Mouse (Mus musculus): Measurements from ENCODE around the gene Atf6. TPM values are rescaled to one million over a fixed set of nuclear protein-coding genes. Genes with fewer than 3 reads are reported as not detected.

The Atf6 gene
- polyA plus RNA-seq, 1 experiment: 14.5 TPM

GRCm38 (mm10) chr1:170894603-170895602, 27.3 kb upstream of the Atf6 start:
- Histone ChIP-seq H3K4me3 (ENCODE audit: insufficient read depth, low read depth, low read length) (no peak overlapping the region), H3K27ac (replicated peaks; ENCODE audit: low read depth, low read length) (no peak overlapping the region), H3K4me1 (ENCODE audit: control insufficient read depth, insufficient read depth, insufficient read length, low read length) (no peaks in the 10 kb centered on the region)

GRCm38 (mm10) chr1:170892279-170892678, 24.7 kb upstream of the Atf6 start:
- no peak overlapping the region for H3K27ac ChIP-seq (replicated peaks; ENCODE audit: low read depth, low read length)

GRCm38 (mm10) chr1:170891646-170892045, 24.1 kb upstream of the Atf6 start:
- H3K4me1 ChIP-seq (ENCODE audit: control insufficient read depth, insufficient read depth, insufficient read length, low read length): no peaks in the 10 kb centered on the region
- H3K27ac ChIP-seq (replicated peaks; ENCODE audit: low read depth, low read length): no peak overlapping the region
- no peak overlapping the region for H3K4me3 ChIP-seq (ENCODE audit: insufficient read depth, low read depth, low read length)

More at GRCm38 (mm10) chr1:170892279-170892678, 24.7 kb upstream of the Atf6 start:
- H3K4me3 ChIP-seq (ENCODE audit: insufficient read depth, low read depth, low read length): no peak overlapping the region
- H3K4me1 ChIP-seq (ENCODE audit: control insufficient read depth, insufficient read depth, insufficient read length, low read length): no peaks in the 10 kb centered on the region

GRCm38 (mm10) chr1:170889310-170889709, 21.7 kb upstream of the Atf6 start:
- H3K4me1 ChIP-seq (ENCODE audit: control insufficient read depth, insufficient read depth, insufficient read length, low read length): peaks cover 2% of the 10 kb centered on the region; the same call in 1 of the 2 replicates
- H3K4me3 ChIP-seq (ENCODE audit: insufficient read depth, low read depth, low read length): no peak overlapping the region
- no peak overlapping the region for H3K27ac ChIP-seq (replicated peaks; ENCODE audit: low read depth, low read length)

GRCm38 (mm10) chr1:170886044-170886458, 18.5 kb upstream of the Atf6 start:
- Histone ChIP-seq H3K4me1 (ENCODE audit: control insufficient read depth, insufficient read depth, insufficient read length, low read length) (peaks cover 4% of the 10 kb centered on the region; the same call in 1 of the 2 replicates), H3K27ac (replicated peaks; ENCODE audit: low read depth, low read length) (no peak overlapping the region), H3K4me3 (ENCODE audit: insufficient read depth, low read depth, low read length) (no peak overlapping the region)

- H3K4me3 ChIP-seq (ENCODE audit: insufficient read depth, low read depth, low read length): peak within 1 kb of the TSS; percentile 90
- peak within 1 kb of the TSS; percentile 27; the same call in 1 of the 2 replicates for H3K27ac ChIP-seq (replicated peaks; ENCODE audit: low read depth, low read length)
- H3K4me1 ChIP-seq (ENCODE audit: control insufficient read depth, insufficient read depth, insufficient read length, low read length): peaks cover 4% of the 10 kb centered on the region; the same call in 1 of the 2 replicates
Measured at GRCm38 (mm10) chr1:170884978-170885561, 17.5 kb upstream of the Atf6 start, which contains the start of the genes Gm26620 and Dusp12. Gene Gm26620, plus strand, starts transcription at chr1:170885065. Gene Dusp12, minus strand, starts transcription at chr1:170885540.

- Histone ChIP-seq H3K4me1 (ENCODE audit: control insufficient read depth, insufficient read depth, insufficient read length, low read length) (peaks cover 4% of the 10 kb centered on the region; the same call in 1 of the 2 replicates), H3K27ac (replicated peaks; ENCODE audit: low read depth, low read length) (no peak overlapping the region), H3K4me3 (ENCODE audit: insufficient read depth, low read depth, low read length) (peak overlapping the region; percentile 90)
Measured at GRCm38 (mm10) chr1:170884390-170884789, 16.8 kb upstream of the Atf6 start.

GRCm38 (mm10) chr1:170882915-170883485, 15.4 kb upstream of the Atf6 start:
- Histone ChIP-seq H3K27ac (replicated peaks; ENCODE audit: low read depth, low read length) (no peak overlapping the region), H3K4me1 (ENCODE audit: control insufficient read depth, insufficient read depth, insufficient read length, low read length) (peaks cover 4% of the 10 kb centered on the region; the same call in 1 of the 2 replicates), H3K4me3 (ENCODE audit: insufficient read depth, low read depth, low read length) (no peak overlapping the region)

GRCm38 (mm10) chr1:170876906-170877305, 9.3 kb upstream of the Atf6 start:
- Histone ChIP-seq H3K4me3 (ENCODE audit: insufficient read depth, low read depth, low read length) (no peak overlapping the region), H3K27ac (replicated peaks; ENCODE audit: low read depth, low read length) (no peak overlapping the region), H3K4me1 (ENCODE audit: control insufficient read depth, insufficient read depth, insufficient read length, low read length) (no peaks in the 10 kb centered on the region)

- Histone ChIP-seq H3K4me3 (ENCODE audit: insufficient read depth, low read depth, low read length) (no peak overlapping the region), H3K27ac (replicated peaks; ENCODE audit: low read depth, low read length) (no peak overlapping the region), H3K4me1 (ENCODE audit: control insufficient read depth, insufficient read depth, insufficient read length, low read length) (no peaks in the 10 kb centered on the region)
Measured at GRCm38 (mm10) chr1:170875676-170876075, 8.1 kb upstream of the Atf6 start.

- Histone ChIP-seq H3K27ac (replicated peaks; ENCODE audit: low read depth, low read length) (no peak overlapping the region), H3K4me3 (ENCODE audit: insufficient read depth, low read depth, low read length) (no peak overlapping the region), H3K4me1 (ENCODE audit: control insufficient read depth, insufficient read depth, insufficient read length, low read length) (no peaks in the 10 kb centered on the region)
Measured at GRCm38 (mm10) chr1:170871961-170872360, 4.4 kb upstream of the Atf6 start.

GRCm38 (mm10) chr1:170871402-170871801, 3.8 kb upstream of the Atf6 start:
- no peak overlapping the region for H3K4me3 ChIP-seq (ENCODE audit: insufficient read depth, low read depth, low read length)
- H3K27ac ChIP-seq (replicated peaks; ENCODE audit: low read depth, low read length): no peak overlapping the region
- no peaks in the 10 kb centered on the region for H3K4me1 ChIP-seq (ENCODE audit: control insufficient read depth, insufficient read depth, insufficient read length, low read length)

- Histone ChIP-seq H3K4me3 (ENCODE audit: insufficient read depth, low read depth, low read length) (peak overlapping the region; percentile 64), H3K27ac (replicated peaks; ENCODE audit: low read depth, low read length) (no peak overlapping the region), H3K4me1 (ENCODE audit: control insufficient read depth, insufficient read depth, insufficient read length, low read length) (0 out of 2 replicates have a peak, but pooled peaks cover 2% of the 10 kb centered on the region)
Measured at GRCm38 (mm10) chr1:170868905-170869283, 1.3 kb upstream of the Atf6 start.

- Histone ChIP-seq H3K4me1 (ENCODE audit: control insufficient read depth, insufficient read depth, insufficient read length, low read length) (0 out of 2 replicates have a peak, but pooled peaks cover 2% of the 10 kb centered on the region), H3K27ac (replicated peaks; ENCODE audit: low read depth, low read length) (peak overlapping the region; percentile 56; the same call in 1 of the 2 replicates), H3K4me3 (ENCODE audit: insufficient read depth, low read depth, low read length) (peak overlapping the region; percentile 83)
Measured at GRCm38 (mm10) chr1:170868107-170868904, 735 bp upstream of the Atf6 start.

Measured in brown adipose tissue, adult 24 weeks (tissue).